Mouse (Mus musculus) ES-Bruce4 (cell line): ENCODE measurements at regions not wholly inside any gene's neighbourhood (a gene's known extent, or its start where the extent isn't known, plus 50 kb on each side); places are given as distances from the start of the nearest gene placed in this dataset.

Source experiments
- CTCF ChIP-seq: IDR thresholded peaks from one replicate; pipeline ENCODE4 v1.8.1; 2011; ENCODE audit warnings: low read depth, low read length
- EP300 ChIP-seq: IDR thresholded peaks from 2 replicates; pipeline ENCODE4 v1.6.1; 2011; ENCODE audit warnings: low read depth, low read length; ENCODE audit not compliant: insufficient read depth

GRCm38 (mm10) chr7:124670477-124670876, 687.8 kb downstream of the Hs3st4 start:
- TF ChIP-seq CTCF (no peak), EP300 (no peak)
